In the genomic region with DNA sequence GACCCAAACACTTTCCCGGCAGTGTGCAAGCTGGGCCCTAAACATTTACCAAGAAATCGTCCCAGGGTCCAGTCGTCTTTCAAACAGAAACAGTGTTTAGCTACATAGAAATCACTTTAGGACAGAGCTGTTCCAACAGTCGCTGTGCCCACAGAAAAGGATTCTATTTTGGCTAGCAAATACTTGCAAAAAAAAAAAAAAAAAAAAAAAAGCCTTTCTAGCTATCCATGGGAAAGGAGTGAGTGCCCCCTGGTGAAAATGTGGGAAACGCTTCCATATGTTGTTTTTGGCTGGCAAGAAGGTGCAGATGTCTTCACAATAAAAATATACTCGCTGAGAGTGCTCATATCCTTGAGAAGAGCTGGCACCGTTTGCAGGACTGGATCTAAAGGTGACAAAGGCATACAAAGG, we compare ENCODE assay signal across 9 mouse cellular contexts.
DNase-seq lines count a peak whose midpoint lies in the region; ATAC-seq lines count a peak whose summit lies in the region.
"Had no signal": no experiment of that assay in that cellular context is flagged by ENCODE, and none has a peak within 500 bp of the region (broad histone marks: within the 10 kb centered on the region; RNA-seq: fewer than 3 reads in every experiment).

No protein-coding gene starts in this region.

- no peak overlapping the region for H3K9ac ChIP-seq in heart, embryonic 16.5 days (ENCODE audit: low read length)
- no peak overlapping the region for H3K9ac ChIP-seq in midbrain, embryonic 15.5 days
- H3K9ac ChIP-seq: heart, embryonic 13.5 days had no signal

- no peaks in the 10 kb centered on the region for H3K27me3 ChIP-seq in heart, embryonic 16.5 days (ENCODE audit: control insufficient read depth, insufficient read depth, low read length)
- no peaks in the 10 kb centered on the region for H3K27me3 ChIP-seq in heart, embryonic 10.5 days (ENCODE audit: insufficient read depth, poor library complexity, severe bottlenecking)
- no peaks in the 10 kb centered on the region for H3K27me3 ChIP-seq in midbrain, embryonic 15.5 days (replicated peaks)
- H3K27me3 ChIP-seq: heart, embryonic 13.5 days had no signal

- H3K27ac ChIP-seq in heart, embryonic 16.5 days (ENCODE audit: low read length): peak overlapping the region; percentile 52; the same call in 1 of the 2 replicates
- no peak overlapping the region for H3K27ac ChIP-seq in heart, embryonic 10.5 days
- H3K27ac ChIP-seq in midbrain, embryonic 15.5 days: peak overlapping the region; percentile 74
- H3K27ac ChIP-seq: heart, embryonic 13.5 days had no signal

- no peak overlapping the region for H3K4me3 ChIP-seq in heart, embryonic 16.5 days (ENCODE audit: low read length)
- no peak overlapping the region for H3K4me3 ChIP-seq in heart, embryonic 10.5 days
- no peak overlapping the region for H3K4me3 ChIP-seq in midbrain, embryonic 15.5 days
- H3K4me3 ChIP-seq: heart, embryonic 13.5 days had no signal

- no peak for DNase-seq in heart, embryonic 10.5 days (ENCODE audit: low spot score)
- DNase-seq in cerebellum, postnatal 10 days: peak; percentile 85
- peak; percentile 34 to 55 for DNase-seq in frontal cortex, postnatal 14 days (ENCODE audit: low spot score in 2 of 2)
- DNase-seq in layer of hippocampus, postnatal 14 days (ENCODE audit: low spot score in 2 of 2): peak; percentile 67 to 83
- DNase-seq in spleen, postnatal 36 days (ENCODE audit: low spot score in 2 of 2): no peak
- no peak for DNase-seq in thymus, adult 18-20 months

- WGBS in heart, embryonic 16.5 days: 24% methylated on average over 7 of the region's 7 CpGs
- WGBS in heart, embryonic 10.5 days: 35% methylated on average over 7 of the region's 7 CpGs
- WGBS in midbrain, embryonic 15.5 days: 5% methylated on average over 7 of the region's 7 CpGs

- H3K36me3 ChIP-seq in heart, embryonic 16.5 days (ENCODE audit: control insufficient read depth, insufficient read depth): no peaks in the 10 kb centered on the region
- H3K36me3 ChIP-seq in heart, embryonic 10.5 days: no peaks in the 10 kb centered on the region
- no peaks in the 10 kb centered on the region for H3K36me3 ChIP-seq in midbrain, embryonic 15.5 days (replicated peaks)
- H3K36me3 ChIP-seq: heart, embryonic 13.5 days had no signal

- ATAC-seq in heart, embryonic 16.5 days (replicated peaks; ENCODE audit: extremely low read depth, insufficient read depth, low FRiP score): no peak
- ATAC-seq in midbrain, embryonic 15.5 days (replicated peaks): peak; percentile 54; the same call in 1 of the 2 replicates

- peaks cover 7% of the 10 kb centered on the region for H3K9me3 ChIP-seq in heart, embryonic 16.5 days (replicated peaks; ENCODE audit: control insufficient read depth, low read length)
- H3K9me3 ChIP-seq in heart, embryonic 10.5 days: no peaks in the 10 kb centered on the region
- H3K9me3 ChIP-seq in midbrain, embryonic 15.5 days: no peaks in the 10 kb centered on the region

- peaks cover 17% of the 10 kb centered on the region for H3K4me1 ChIP-seq in heart, embryonic 16.5 days (ENCODE audit: control insufficient read depth, insufficient read depth, low read length)
- peaks cover 5% of the 10 kb centered on the region; the same call in 1 of the 2 replicates for H3K4me1 ChIP-seq in heart, embryonic 10.5 days
- H3K4me1 ChIP-seq in midbrain, embryonic 15.5 days: peaks cover 24% of the 10 kb centered on the region

- 0 out of 2 replicates have a peak overlapping the region, but pooled peaks have one; percentile 22 for H3K4me2 ChIP-seq in heart, embryonic 16.5 days (ENCODE audit: low read depth, low read length)
- peak overlapping the region; percentile 38 for H3K4me2 ChIP-seq in midbrain, embryonic 15.5 days
- H3K4me2 ChIP-seq: heart, embryonic 13.5 days had no signal

Comparison
In these comparisons a context has a peak if more than half of its experiments do, and no peak if none do; other contexts are left out.
1. DNase-seq: peak in cerebellum, postnatal 10 days (2 of 2), frontal cortex, postnatal 14 days (2 of 2) and layer of hippocampus, postnatal 14 days (2 of 2); none in heart, embryonic 10.5 days (single experiment), spleen, postnatal 36 days (0 of 2) and thymus, adult 18-20 months (0 of 2).